Mouse (Mus musculus) adrenal gland, postnatal 25 days (tissue): Measurements from ENCODE around the gene Coro2b. TPM values are rescaled to one million over a fixed set of nuclear protein-coding genes. Genes with fewer than 3 reads are reported as not detected.
A peak's percentile ranks its signal among the peaks of the same experiment; 100 is the strongest.

ENCODE experiments used
- DNase-seq: peaks from one replicate; pipeline ENCODE4 v3.0.0; 2021; ENCODE audit warnings: mixed read lengths
- total RNA-seq: library from RNA; stranded (reverse); gene quantifications from 2 replicates; pipeline ENCODE4 v1.2.3, GENCODE M21; 2021

Coro2b gene
- total RNA-seq, 1 experiment from 2014 or later = 16.2 TPM

GRCm38 (mm10) chr9:62437446-62437845, 99.4 kb downstream of the Coro2b start:
- no peak for DNase-seq

GRCm38 (mm10) chr9:62435613-62436318, 101.1 kb downstream of the Coro2b start:
- peak; percentile 68 for DNase-seq

- DNase-seq = no peak
Measured at GRCm38 (mm10) chr9:62432261-62433060, 104.4 kb downstream of the Coro2b start.

GRCm38 (mm10) chr9:62430741-62431140, 106.1 kb downstream of the Coro2b start:
- DNase-seq = no peak

- peak; percentile 65 for DNase-seq
Measured at GRCm38 (mm10) chr9:62427010-62427409, 109.8 kb downstream of the Coro2b start.

- DNase-seq = no peak
Measured at GRCm38 (mm10) chr9:62426531-62426930, 110.3 kb downstream of the Coro2b start.

- no peak for DNase-seq
Measured at GRCm38 (mm10) chr9:62426021-62426420, 110.8 kb downstream of the Coro2b start.

GRCm38 (mm10) chr9:62425265-62425664, 111.6 kb downstream of the Coro2b start:
- DNase-seq = no peak

- no peak for DNase-seq
Measured at GRCm38 (mm10) chr9:62423871-62424270, 113.0 kb downstream of the Coro2b start.

GRCm38 (mm10) chr9:62422926-62423325, 113.9 kb downstream of the Coro2b start:
- DNase-seq = no peak

- no peak for DNase-seq
Measured at GRCm38 (mm10) chr9:62421911-62422310, 114.9 kb downstream of the Coro2b start.

GRCm38 (mm10) chr9:62421027-62421426, 115.8 kb downstream of the Coro2b start:
- DNase-seq = peak; percentile 83

- DNase-seq = peak; percentile 60
Measured at GRCm38 (mm10) chr9:62420261-62420917, 116.5 kb downstream of the Coro2b start.

- DNase-seq = no peak
Measured at GRCm38 (mm10) chr9:62418742-62419141, 118.1 kb downstream of the Coro2b start.

GRCm38 (mm10) chr9:62407357-62408146, 129.3 kb downstream of the Coro2b start:
- DNase-seq = no peak

- no peak for DNase-seq
Measured at GRCm38 (mm10) chr9:62406423-62407013, 130.3 kb downstream of the Coro2b start.

GRCm38 (mm10) chr9:62401589-62401988, 135.3 kb downstream of the Coro2b start:
- no peak for DNase-seq

- no peak for DNase-seq
Measured at GRCm38 (mm10) chr9:62400531-62401170, 136.2 kb downstream of the Coro2b start.

- DNase-seq = no peak
Measured at GRCm38 (mm10) chr9:62394163-62394562, 142.7 kb downstream of the Coro2b start.

- DNase-seq = no peak
Measured at GRCm38 (mm10) chr9:62393531-62393930, 143.3 kb downstream of the Coro2b start.

GRCm38 (mm10) chr9:62389735-62390134, 147.1 kb downstream of the Coro2b start:
- DNase-seq = no peak
